Mouse (Mus musculus) embryonic facial prominence, embryonic 11.5 days (tissue): ENCODE measurements around the gene Olfr544. TPM values are rescaled to one million over a fixed set of nuclear protein-coding genes. Genes with fewer than 3 reads are reported as not detected.

Source experiments
- ATAC-seq: fragments of 200-750 bp; cut with Nextera tagmentation; replicated peaks from 2 replicates; pipeline ENCODE4 v1.8.0; 2017; ENCODE audit warnings: low read depth; ENCODE audit not compliant: insufficient number of reproducible peaks, low FRiP score, low TSS enrichment
- DNase-seq: peaks from one replicate; pipeline ENCODE4 v3.0.0-alpha.2; 2015; ENCODE audit warnings: low spot score
- H3K27ac ChIP-seq: fragments of 300-500 bp; sonication (generic); replicated peaks from 2 replicates; pipeline ENCODE4 v1.5.1; 2014; ENCODE audit warnings: mild to moderate bottlenecking, low read depth, low read length, control low read depth
- H3K27me3 ChIP-seq: fragments of 300-500 bp; sonication (generic); 2 replicates; pipeline ENCODE4 v1.6.1; 2014; ENCODE audit warnings: mild to moderate bottlenecking, low read length, moderate library complexity, mixed read lengths; ENCODE audit not compliant: control insufficient read depth, insufficient read depth
- H3K36me3 ChIP-seq: fragments of 300-500 bp; sonication (generic); replicated peaks from 2 replicates; pipeline ENCODE4 v1.6.1; 2014; ENCODE audit warnings: low read depth, mild to moderate bottlenecking, low read length, moderate library complexity, mixed read lengths; ENCODE audit not compliant: control insufficient read depth, insufficient read depth
- H3K4me1 ChIP-seq: fragments of 300-500 bp; sonication (generic); 2 replicates; pipeline ENCODE4 v1.6.1; 2014; ENCODE audit warnings: low read length, mixed read lengths; ENCODE audit not compliant: control insufficient read depth, insufficient read depth
- H3K4me2 ChIP-seq: fragments of 300-500 bp; sonication (generic); 2 replicates; pipeline ENCODE4 v1.6.1; 2014; ENCODE audit warnings: low read depth, mild to moderate bottlenecking, control low read depth, low read length, moderate library complexity
- H3K4me3 ChIP-seq: fragments of 300-500 bp; sonication (generic); 2 replicates; pipeline ENCODE4 v1.5.1; 2014; ENCODE audit warnings: low read depth, low read length, control low read depth
- H3K9ac ChIP-seq: fragments of 300-500 bp; sonication (generic); replicated peaks from 2 replicates; pipeline ENCODE4 v1.6.1; 2014; ENCODE audit warnings: mild to moderate bottlenecking, control low read depth, low read length
- H3K9me3 ChIP-seq: fragments of 300-500 bp; sonication (generic); replicated peaks from 2 replicates; pipeline ENCODE4 v1.6.1; 2016; ENCODE audit warnings: mild to moderate bottlenecking, low read length, inconsistent platforms, mixed read lengths; ENCODE audit not compliant: control insufficient read depth
- WGBS: fragments of 180-500 bp; shearing (Covaris S2); extraction: QIAGEN DNeasy Blood & Tissue Kit; methylation state at CpG from one replicate; pipeline ENCODE4 v1.1.7; 2014; 5-methylcytosine and 5-hydroxymethylcytosine counted together
- polyA plus RNA-seq: library from polyadenylated mRNA; unstranded; fragments of >200 nt; fragmentation: Nextera tagmentation; extraction: Ambion mirVana; gene quantifications from 2 replicates; pipeline ENCODE4 v1.2.1, GENCODE M21; 2014

The Olfr544 gene
- 0.06 TPM in 1 of 2 replicates, not detected in the other for polyA plus RNA-seq

- WGBS, result 50% methylated on average over 1 of the region's 1 CpGs
- H3K4me3 ChIP-seq, result no peak within 1 kb of the TSS
- H3K9ac ChIP-seq, result no peak within 1 kb of the TSS
- H3K4me2 ChIP-seq, result no peak within 1 kb of the TSS
- no peaks in the 10 kb centered on the region for H3K27me3 ChIP-seq
- no peaks in the 10 kb centered on the region for H3K9me3 ChIP-seq
- no peak for DNase-seq
- ATAC-seq, result no peak
- H3K36me3 ChIP-seq, result no peaks in the 10 kb centered on the region
- H3K4me1 ChIP-seq, result no peaks in the 10 kb centered on the region
- no peak within 1 kb of the TSS for H3K27ac ChIP-seq
Observed at GRCm38 (mm10) chr7:102488161-102488560, at the start of gene Olfr544. Gene Olfr544, minus strand, starts transcription at chr7:102488313.

GRCm38 (mm10) chr7:102534449-102534848, 46.3 kb upstream of the Olfr544 start, which contains the start of gene Olfr547:
Gene Olfr547, plus strand, starts transcription at chr7:102534749.
- Histone ChIP-seq H3K9ac (no peak within 1 kb of the TSS), H3K4me2 (no peak within 1 kb of the TSS), H3K4me3 (no peak within 1 kb of the TSS), H3K36me3 (no peaks in the 10 kb centered on the region), H3K27me3 (no peaks in the 10 kb centered on the region), H3K4me1 (no peaks in the 10 kb centered on the region), H3K9me3 (no peaks in the 10 kb centered on the region), H3K27ac (no peak within 1 kb of the TSS)
- DNase-seq (no peak), ATAC-seq (no peak)
- WGBS, result 81% methylated on average over 1 of the region's 1 CpGs

- H3K4me2 ChIP-seq, result no peak overlapping the region
- no peak overlapping the region for H3K9ac ChIP-seq
- H3K4me1 ChIP-seq, result no peaks in the 10 kb centered on the region
- DNase-seq (no peak), ATAC-seq (no peak)
- no peaks in the 10 kb centered on the region for H3K9me3 ChIP-seq
- H3K27ac ChIP-seq, result no peak overlapping the region
- H3K4me3 ChIP-seq, result no peak overlapping the region
- no peaks in the 10 kb centered on the region for H3K36me3 ChIP-seq
- no peaks in the 10 kb centered on the region for H3K27me3 ChIP-seq
- WGBS, result 83% methylated on average over 1 of the region's 1 CpGs
Observed at GRCm38 (mm10) chr7:102529052-102529451, 40.9 kb upstream of the Olfr544 start.

GRCm38 (mm10) chr7:102517051-102517335, 28.9 kb upstream of the Olfr544 start:
- Histone ChIP-seq H3K27me3 (no peaks in the 10 kb centered on the region; the same call in none of the 2 replicates), H3K4me1 (no peaks in the 10 kb centered on the region; the same call in 1 of the 2 replicates), H3K9ac (no peak overlapping the region), H3K36me3 (no peaks in the 10 kb centered on the region), H3K4me3 (no peak overlapping the region), H3K27ac (no peak overlapping the region), H3K4me2 (no peak overlapping the region), H3K9me3 (no peaks in the 10 kb centered on the region)
- no peak for ATAC-seq
- 78% methylated on average over 2 of the region's 2 CpGs for WGBS
- DNase-seq, result no peak

- DNase-seq, result no peak
- Histone ChIP-seq H3K4me3 (no peak overlapping the region), H3K9me3 (no peaks in the 10 kb centered on the region), H3K27ac (no peak overlapping the region), H3K36me3 (no peaks in the 10 kb centered on the region), H3K4me1 (no peaks in the 10 kb centered on the region; the same call in 1 of the 2 replicates), H3K9ac (no peak overlapping the region), H3K27me3 (no peaks in the 10 kb centered on the region; the same call in none of the 2 replicates), H3K4me2 (no peak overlapping the region)
- no peak for ATAC-seq
- WGBS, result 78% methylated on average over 10 of the region's 10 CpGs
Observed at GRCm38 (mm10) chr7:102516261-102517050, 28.3 kb upstream of the Olfr544 start.

GRCm38 (mm10) chr7:102514144-102514543, 26.0 kb upstream of the Olfr544 start:
- DNase-seq (no peak), ATAC-seq (no peak)
- H3K9ac ChIP-seq, result no peak overlapping the region
- H3K4me1 ChIP-seq, result no peaks in the 10 kb centered on the region; the same call in 1 of the 2 replicates
- 75% methylated on average over 4 of the region's 4 CpGs for WGBS
- no peaks in the 10 kb centered on the region for H3K36me3 ChIP-seq
- H3K27me3 ChIP-seq, result no peaks in the 10 kb centered on the region; the same call in none of the 2 replicates
- no peak overlapping the region for H3K27ac ChIP-seq
- no peak overlapping the region for H3K4me3 ChIP-seq
- no peak overlapping the region for H3K4me2 ChIP-seq
- H3K9me3 ChIP-seq, result no peaks in the 10 kb centered on the region

- H3K27ac ChIP-seq, result no peak overlapping the region
- no peaks in the 10 kb centered on the region for H3K9me3 ChIP-seq
- no peaks in the 10 kb centered on the region; the same call in none of the 2 replicates for H3K27me3 ChIP-seq
- H3K4me2 ChIP-seq, result peak overlapping the region; percentile 84
- H3K4me1 ChIP-seq, result no peaks in the 10 kb centered on the region; the same call in 1 of the 2 replicates
- H3K9ac ChIP-seq, result peak overlapping the region; percentile 61
- ATAC-seq (peak; percentile 93), DNase-seq (peak; percentile 91)
- no peaks in the 10 kb centered on the region for H3K36me3 ChIP-seq
- WGBS, result under 1% methylated on average over 54 of the region's 54 CpGs
- H3K4me3 ChIP-seq, result peak overlapping the region; percentile 40
Observed at GRCm38 (mm10) chr7:102512814-102513435, 24.8 kb upstream of the Olfr544 start.

GRCm38 (mm10) chr7:102511927-102512326, 23.8 kb upstream of the Olfr544 start:
- DNase-seq, result no peak
- no peaks in the 10 kb centered on the region for H3K9me3 ChIP-seq
- H3K27ac ChIP-seq, result no peak overlapping the region
- H3K27me3 ChIP-seq, result no peaks in the 10 kb centered on the region; the same call in none of the 2 replicates
- 93% methylated on average over 10 of the region's 10 CpGs for WGBS
- H3K36me3 ChIP-seq, result no peaks in the 10 kb centered on the region
- no peak overlapping the region for H3K9ac ChIP-seq
- no peak for ATAC-seq
- H3K4me2 ChIP-seq, result no peak overlapping the region
- H3K4me1 ChIP-seq, result no peaks in the 10 kb centered on the region; the same call in 1 of the 2 replicates
- H3K4me3 ChIP-seq, result no peak overlapping the region
